Mouse (Mus musculus): Measurements from ENCODE around the gene Gm17604.

DNA sequence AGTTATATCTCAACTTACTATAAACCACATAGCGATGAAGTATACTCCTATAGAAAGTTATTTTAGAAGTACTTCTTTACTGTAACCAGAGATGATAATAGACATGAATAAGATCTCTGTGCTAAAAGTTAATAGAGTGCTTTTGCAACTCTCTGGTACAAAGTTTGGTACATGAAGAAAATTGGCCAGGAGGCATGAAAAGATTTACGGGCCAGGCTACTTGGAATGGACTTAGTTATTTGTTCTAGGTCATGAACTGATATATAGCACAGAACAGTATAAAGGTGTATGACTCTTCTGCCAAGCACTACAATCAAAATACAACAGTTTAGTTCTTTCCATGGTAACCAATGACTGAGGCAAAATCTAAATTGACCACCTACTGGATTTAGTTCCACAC, 25.8 kb downstream of the Gm17604 start:
- TF ChIP-seq CTCF (IDR thresholded peaks at IDR 0.05; ENCODE audit: control insufficient read depth, insufficient read depth, insufficient read length): no peak
- no peak for TF ChIP-seq FOSL1 (IDR thresholded peaks at IDR 0.05; ENCODE audit: insufficient read depth, low read length, poor library complexity, severe bottlenecking)
- no peak for TF ChIP-seq MAX (IDR thresholded peaks at IDR 0.05)

Data from C2C12 (cell line).